Mouse (Mus musculus): ENCODE results near the gene Mul1. TPM values are rescaled to one million over a fixed set of nuclear protein-coding genes. Genes with fewer than 3 reads are reported as not detected.

Mul1 gene
- polyA plus RNA-seq (2012): 39.3 and 48.9 TPM in 2 replicates

- TF ChIP-seq GATA1 (IDR thresholded peaks at IDR 0.05; ENCODE audit: low read length): no peak
Measured at GRCm38 (mm10) chr4:138434347-138435316, at the start of gene Mul1. Gene Mul1, plus strand, starts transcription at chr4:138434671.

- no peak for TF ChIP-seq GATA1 (IDR thresholded peaks at IDR 0.05; ENCODE audit: low read length)
Measured at GRCm38 (mm10) chr4:138393703-138394102, 40.8 kb upstream of the Mul1 start.

GRCm38 (mm10) chr4:138395087-138395970 lies 39.1 kb upstream of the Mul1 start:
- no peak for TF ChIP-seq GATA1 (IDR thresholded peaks at IDR 0.05; ENCODE audit: low read length)

- no peak for TF ChIP-seq GATA1 (IDR thresholded peaks at IDR 0.05; ENCODE audit: low read length)
Measured at GRCm38 (mm10) chr4:138395971-138396645, 38.4 kb upstream of the Mul1 start, which contains the start of gene Fam43b. Gene Fam43b, minus strand, starts transcription at chr4:138396528.

- TF ChIP-seq GATA1 (IDR thresholded peaks at IDR 0.05; ENCODE audit: low read length): no peak
Measured at GRCm38 (mm10) chr4:138396711-138397110, 37.8 kb upstream of the Mul1 start.

GRCm38 (mm10) chr4:138404806-138405205 lies 29.7 kb upstream of the Mul1 start:
- TF ChIP-seq GATA1 (IDR thresholded peaks at IDR 0.05; ENCODE audit: low read length): no peak

- TF ChIP-seq GATA1 (IDR thresholded peaks at IDR 0.05; ENCODE audit: low read length): no peak
Measured at GRCm38 (mm10) chr4:138407479-138408194, 26.8 kb upstream of the Mul1 start.

- no peak for TF ChIP-seq GATA1 (IDR thresholded peaks at IDR 0.05; ENCODE audit: low read length)
Measured at GRCm38 (mm10) chr4:138411011-138411410, 23.5 kb upstream of the Mul1 start.

- TF ChIP-seq GATA1 (IDR thresholded peaks at IDR 0.05; ENCODE audit: low read length): no peak
Measured at GRCm38 (mm10) chr4:138411504-138412121, 22.9 kb upstream of the Mul1 start.

GRCm38 (mm10) chr4:138414725-138415124 lies 19.7 kb upstream of the Mul1 start:
- TF ChIP-seq GATA1 (IDR thresholded peaks at IDR 0.05; ENCODE audit: low read length): no peak

- TF ChIP-seq GATA1 (IDR thresholded peaks at IDR 0.05; ENCODE audit: low read length): no peak
Measured at GRCm38 (mm10) chr4:138415991-138416390, 18.5 kb upstream of the Mul1 start.

- no peak for TF ChIP-seq GATA1 (IDR thresholded peaks at IDR 0.05; ENCODE audit: low read length)
Measured at GRCm38 (mm10) chr4:138416414-138416813, 18.1 kb upstream of the Mul1 start.

- TF ChIP-seq GATA1 (IDR thresholded peaks at IDR 0.05; ENCODE audit: low read length): no peak
Measured at GRCm38 (mm10) chr4:138417882-138418281, 16.6 kb upstream of the Mul1 start.

- TF ChIP-seq GATA1 (IDR thresholded peaks at IDR 0.05; ENCODE audit: low read length): no peak
Measured at GRCm38 (mm10) chr4:138418340-138418957, 16.0 kb upstream of the Mul1 start.

Measured in G1E-ER4 (cell line).